Mouse (Mus musculus): ENCODE measurements around the gene Mtap. TPM values are rescaled to one million over a fixed set of nuclear protein-coding genes. Genes with fewer than 3 reads are reported as not detected.
A peak's percentile ranks its signal among the peaks of the same experiment; 100 is the strongest.

Mtap gene
- total RNA-seq (2015) (41.1 and 44.2 TPM in 2 replicates), total RNA-seq (2017) (34.5 and 37.0 TPM in 2 replicates)

DNA sequence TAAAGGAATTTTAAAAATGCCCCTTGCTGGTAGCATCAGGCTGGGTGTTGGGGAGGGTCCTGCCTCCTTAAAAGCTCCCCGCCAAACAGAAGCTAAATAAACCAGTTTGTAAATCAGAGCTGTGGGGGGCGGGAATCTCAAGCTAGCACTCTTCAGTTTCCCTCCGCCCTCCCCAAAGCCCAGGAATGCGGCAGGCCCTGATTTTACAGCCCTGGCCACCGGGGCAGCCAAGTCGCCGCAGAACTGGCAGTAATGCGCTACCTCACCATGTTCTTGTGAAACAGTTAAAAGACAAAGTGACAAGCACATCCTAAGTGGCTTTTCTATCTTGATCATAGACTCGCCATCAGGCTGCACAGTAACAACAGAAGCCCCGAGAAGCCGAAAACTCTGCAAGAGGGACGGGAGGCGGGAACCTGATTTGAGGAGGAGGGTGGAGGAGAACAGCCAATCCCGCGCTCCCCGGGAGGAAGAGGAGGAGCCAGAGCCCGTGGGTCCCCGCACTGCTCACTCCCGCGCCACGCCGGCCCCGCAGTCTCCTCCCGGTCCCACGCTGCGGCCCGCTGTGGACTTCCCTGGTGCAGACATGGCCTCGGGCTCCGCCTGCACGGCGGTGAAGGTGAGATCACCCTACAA is at the start of gene Mtap:
Gene Mtap, plus strand, starts transcription at position 217 of the 636 bp plus-strand sequence.
- ATAC-seq (replicated peaks; ENCODE audit: poor library complexity), result peak; percentile 79

DNA sequence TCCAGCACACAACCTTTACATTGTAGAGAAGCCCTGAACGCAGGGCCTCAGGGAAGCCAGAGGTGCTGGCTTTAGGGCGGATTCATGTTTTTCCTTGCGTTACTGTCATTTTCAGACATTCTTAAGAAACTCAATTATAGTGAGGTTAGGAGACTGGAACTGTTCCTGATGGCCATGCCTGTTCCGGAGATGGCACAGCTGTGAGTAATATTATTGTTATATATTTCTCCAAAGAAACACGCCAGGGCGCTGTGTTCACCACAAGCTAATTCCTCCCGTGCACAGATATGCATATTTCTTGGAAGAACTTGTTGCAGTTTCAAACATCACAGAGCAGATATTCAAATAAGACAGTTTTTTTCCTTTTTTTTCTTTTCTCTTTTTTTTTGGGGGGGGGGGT is 47.8 kb upstream of the Mtap start:
- ATAC-seq (replicated peaks; ENCODE audit: poor library complexity), result no peak

DNA sequence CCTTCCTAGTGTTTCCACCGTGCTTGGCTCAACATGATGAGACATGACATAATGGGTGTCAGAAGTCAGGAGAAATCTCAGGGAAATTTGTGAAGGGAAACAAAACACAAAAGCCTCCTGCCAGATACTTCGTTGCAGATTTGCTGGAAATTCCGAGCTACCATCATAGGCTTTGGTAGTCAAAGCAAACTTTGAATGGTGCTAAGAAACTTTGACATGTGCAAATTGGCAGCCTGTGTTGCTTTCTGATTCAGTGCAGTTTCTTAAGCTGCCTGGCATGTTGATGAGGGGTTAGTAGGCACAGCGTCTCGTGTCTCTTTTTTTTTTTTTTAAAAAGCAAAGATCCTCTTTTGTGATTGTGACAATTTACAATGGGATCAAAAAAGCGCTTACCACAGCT is 46.7 kb upstream of the Mtap start:
- no peak for ATAC-seq (replicated peaks; ENCODE audit: poor library complexity)

DNA sequence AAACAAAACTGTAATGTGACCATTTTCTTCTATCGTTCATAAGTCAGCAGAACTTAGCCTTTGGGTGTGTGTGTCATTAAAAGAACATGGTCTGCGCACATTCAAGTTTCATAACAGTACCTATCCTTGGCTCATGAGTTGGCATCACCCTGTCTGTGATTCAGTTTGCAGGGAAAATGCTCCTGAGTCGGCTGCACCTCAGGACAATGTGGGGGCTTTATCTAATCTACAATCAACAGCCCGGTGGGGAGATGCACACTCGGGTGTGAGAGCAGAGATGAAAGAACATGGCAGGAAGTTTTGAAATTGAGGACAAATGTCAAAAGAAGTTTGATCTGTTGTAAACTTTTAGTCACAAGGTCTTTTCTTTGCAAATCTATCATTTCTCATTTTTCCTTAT is 44.8 kb upstream of the Mtap start:
- ATAC-seq (replicated peaks; ENCODE audit: poor library complexity), result no peak

DNA sequence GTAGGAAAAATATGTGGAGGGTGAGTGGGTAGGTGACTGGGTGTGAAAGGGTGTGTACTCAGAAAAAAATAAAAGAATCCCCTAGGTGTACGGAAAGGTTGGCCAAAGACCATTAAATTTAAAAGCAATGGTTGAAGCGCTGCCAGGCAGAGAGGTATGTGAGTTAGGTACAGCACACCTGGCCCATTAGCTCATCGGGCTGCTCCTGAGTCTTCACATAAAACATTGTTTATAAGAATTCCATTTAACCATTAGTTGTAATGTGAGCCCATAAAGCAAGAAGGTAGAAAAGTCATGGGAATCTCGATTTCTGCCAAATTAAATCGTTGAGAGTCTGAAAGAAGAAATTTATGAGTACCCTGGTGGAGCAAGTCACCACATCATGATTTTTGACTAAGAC is 42.1 kb upstream of the Mtap start:
- no peak for ATAC-seq (replicated peaks; ENCODE audit: poor library complexity)

DNA sequence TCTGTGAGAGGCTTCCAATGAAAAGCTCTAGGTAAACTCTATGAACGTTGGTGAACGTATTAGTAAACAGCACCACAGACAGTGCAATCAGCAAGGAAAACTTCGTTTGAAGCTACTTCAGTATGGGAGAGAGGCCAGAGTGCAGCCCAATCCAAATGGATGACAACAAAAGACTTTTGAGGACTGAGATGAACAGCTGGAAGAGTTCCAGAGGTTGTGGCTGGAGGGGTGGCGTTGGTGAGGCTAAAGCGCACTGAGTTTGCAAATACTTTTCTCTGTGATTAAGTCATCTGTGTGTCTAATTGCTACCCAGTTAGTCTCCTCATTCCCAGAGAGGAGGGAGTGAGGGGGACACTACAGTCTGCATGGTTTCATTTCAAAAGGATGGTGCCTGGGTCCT is 38.7 kb upstream of the Mtap start:
- ATAC-seq (replicated peaks; ENCODE audit: poor library complexity), result no peak

DNA sequence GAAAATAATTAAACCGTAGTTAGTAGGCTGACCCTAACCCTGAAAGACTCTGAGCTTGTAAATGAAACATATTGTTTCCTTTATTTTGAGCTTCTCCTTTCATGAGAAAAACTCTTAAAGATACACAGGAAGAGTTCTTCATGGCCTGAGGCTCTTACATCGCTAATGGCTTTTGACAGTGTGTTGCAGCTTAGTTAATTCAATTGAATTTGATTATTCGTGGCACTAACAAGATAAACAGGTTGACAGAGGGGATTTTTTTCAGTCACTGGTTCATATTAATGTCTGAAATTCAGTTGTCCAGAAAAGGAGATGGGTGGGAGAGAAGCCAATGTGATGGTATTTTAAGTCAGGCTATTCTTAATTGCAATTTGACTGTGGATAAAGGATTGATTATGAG is 35.6 kb upstream of the Mtap start:
- ATAC-seq (replicated peaks; ENCODE audit: poor library complexity), result no peak

DNA sequence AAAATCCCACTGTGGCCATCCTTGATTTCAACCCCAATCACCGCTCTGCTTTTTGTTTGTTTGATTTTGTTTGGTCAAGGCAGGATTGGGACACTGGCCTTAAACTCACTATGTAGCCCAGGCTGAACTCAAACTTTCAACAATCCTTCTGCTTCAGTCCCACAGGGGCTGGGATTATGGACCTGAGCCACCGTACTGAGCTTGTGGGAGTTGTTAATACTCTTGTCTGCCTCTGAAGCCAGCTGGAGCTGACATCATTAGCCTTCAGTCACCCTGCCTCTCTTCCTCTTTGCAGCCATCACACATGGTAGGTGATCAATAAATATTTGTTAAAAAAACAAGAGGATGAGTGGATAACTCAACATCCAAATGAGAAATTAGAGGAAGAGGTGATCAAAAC is 34.6 kb upstream of the Mtap start:
- no peak for ATAC-seq (replicated peaks; ENCODE audit: poor library complexity)

DNA sequence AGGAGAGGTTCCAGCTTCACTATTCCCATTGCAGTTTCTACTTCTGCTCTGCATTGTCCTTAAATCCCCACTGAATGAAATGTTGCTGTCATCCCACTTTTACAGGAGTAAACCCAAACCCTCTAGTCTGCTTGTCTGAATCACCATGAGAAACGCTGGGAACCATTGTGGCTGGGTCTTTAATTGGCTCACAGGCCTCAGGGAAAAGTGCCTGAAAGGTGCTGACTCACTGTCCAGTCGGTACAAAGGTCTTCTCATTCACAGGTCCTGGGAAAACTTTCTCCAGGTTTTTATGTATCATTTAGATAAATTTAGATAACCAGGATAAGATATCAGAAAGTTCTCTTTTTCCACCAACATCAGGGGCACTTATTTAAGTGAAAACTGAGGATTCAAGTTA is 31.4 kb upstream of the Mtap start:
- ATAC-seq (replicated peaks; ENCODE audit: poor library complexity), result no peak

DNA sequence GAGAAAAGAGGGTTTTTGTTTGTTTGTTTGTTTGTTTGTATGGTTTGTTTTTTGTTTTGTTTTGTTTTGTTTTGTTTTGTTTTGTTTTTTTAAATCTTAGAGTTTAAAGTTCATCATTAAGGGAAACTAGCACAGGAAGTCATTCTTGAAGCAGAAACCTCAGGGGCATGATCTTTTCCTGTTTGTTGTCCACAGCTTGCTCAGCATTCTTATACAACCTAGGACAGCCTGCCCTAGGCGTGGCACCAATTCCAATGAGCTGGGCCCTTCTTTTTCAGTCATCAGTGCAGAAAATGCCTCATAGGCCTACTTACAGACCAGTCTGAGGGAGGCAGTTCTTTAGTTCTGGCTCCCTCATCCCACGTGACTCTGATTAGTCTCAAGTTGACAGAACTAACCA is 30.4 kb upstream of the Mtap start:
- no peak for ATAC-seq (replicated peaks; ENCODE audit: poor library complexity)

DNA sequence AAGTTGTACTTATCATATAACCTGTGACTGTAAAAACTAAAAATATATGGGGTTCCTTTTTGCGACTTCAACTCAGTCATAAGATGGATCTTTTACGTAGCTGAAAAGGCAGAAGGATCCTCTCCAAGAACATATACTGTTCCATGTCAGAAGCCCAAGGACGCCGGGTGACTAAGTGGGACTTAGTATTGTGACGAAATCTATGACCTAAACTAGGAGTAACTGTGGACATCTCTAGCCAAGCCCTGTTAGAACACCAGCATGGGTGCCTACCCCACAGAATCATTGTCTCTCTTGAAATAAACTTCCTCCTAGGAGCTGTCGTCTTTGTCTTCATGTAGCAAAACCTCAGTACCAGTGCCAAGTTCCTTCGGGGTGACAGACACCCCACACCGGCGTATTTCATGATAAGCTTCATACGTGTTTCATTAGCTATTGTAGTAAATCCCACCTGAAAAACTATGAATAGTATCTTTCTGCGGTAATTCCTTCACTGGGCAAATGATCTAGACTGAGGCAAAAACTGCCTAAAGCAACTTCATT is 24.7 kb upstream of the Mtap start:
- ATAC-seq (replicated peaks; ENCODE audit: poor library complexity), result peak; percentile 71

DNA sequence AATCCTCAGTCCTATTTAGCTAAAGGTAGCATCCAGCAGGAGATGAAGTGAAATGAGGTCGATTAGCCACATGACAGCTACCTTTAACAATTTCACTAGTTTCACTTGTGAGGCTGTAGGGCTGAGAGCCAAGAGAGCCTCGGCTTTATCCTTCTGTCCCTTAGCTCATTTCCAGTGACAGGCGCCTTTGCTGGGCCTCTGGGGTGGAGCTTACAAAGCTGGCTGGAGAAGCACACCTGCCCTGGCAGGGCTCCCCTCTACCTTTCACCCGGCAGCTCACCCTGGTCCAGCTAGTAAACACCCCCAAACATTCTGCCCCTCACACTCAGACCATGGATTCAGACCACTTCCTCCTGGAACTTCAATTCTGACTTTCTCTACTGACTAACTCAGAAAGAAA is 24.1 kb upstream of the Mtap start:
- ATAC-seq (replicated peaks; ENCODE audit: poor library complexity), result peak; percentile 63

DNA sequence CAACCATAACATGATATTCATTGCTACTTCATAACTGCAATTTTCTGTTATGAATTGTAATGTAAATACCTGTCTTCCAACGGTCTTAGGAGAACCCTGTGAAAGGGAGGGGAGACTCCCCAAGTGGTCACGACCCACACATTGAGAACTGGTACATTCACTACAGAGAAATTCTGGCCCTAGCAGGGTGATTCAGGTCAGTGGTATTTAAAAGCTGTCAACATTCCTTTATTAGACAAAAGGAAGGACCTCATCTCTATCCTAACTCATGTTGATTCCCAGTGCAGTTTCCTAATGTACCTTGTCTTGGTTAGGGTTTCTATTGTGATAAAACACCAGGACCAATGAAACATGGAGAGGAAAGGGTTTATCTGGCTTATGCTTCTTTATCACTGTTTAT is 20.9 kb upstream of the Mtap start:
- no peak for ATAC-seq (replicated peaks; ENCODE audit: poor library complexity)

DNA sequence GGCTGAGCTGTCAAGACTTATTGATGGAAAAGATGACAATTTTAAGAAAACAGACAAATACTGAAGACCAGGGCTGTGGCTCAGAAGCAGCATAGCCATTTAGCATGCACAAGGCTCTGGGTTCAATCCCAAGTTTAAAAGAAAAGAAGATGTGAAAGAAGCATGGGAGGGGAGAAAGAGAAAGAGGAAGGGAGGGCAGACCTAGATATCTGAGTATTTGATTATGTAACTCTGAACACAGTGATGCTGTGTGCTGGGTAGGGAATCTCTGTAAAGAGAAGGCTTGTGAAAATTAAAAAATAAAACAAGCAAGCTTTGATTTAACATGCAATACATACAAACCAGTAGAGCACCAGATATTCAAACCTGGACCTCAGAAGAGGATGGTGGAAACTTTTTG is 17.0 kb upstream of the Mtap start:
- peak; percentile 68 for ATAC-seq (replicated peaks; ENCODE audit: poor library complexity)

DNA sequence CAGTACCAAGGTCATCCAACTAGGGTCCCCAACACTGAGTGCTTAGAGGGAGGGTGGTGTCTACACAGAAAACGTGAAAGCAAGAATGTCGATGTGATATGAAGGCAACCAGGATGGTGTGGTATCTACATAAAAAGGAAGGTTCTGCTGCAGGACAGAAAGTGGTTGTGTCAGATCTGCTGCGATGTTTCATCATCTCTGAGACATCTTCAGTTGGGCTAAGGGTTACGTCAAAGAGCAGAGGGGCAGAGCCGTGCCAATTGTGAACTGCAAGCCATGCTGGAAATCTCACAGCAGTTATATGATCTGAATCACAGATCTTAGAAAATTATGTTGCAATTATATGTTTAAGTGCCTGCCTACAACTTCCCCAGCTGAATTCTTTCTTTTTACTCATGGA is 16.6 kb upstream of the Mtap start:
- peak; percentile 93 for ATAC-seq (replicated peaks; ENCODE audit: poor library complexity)

DNA sequence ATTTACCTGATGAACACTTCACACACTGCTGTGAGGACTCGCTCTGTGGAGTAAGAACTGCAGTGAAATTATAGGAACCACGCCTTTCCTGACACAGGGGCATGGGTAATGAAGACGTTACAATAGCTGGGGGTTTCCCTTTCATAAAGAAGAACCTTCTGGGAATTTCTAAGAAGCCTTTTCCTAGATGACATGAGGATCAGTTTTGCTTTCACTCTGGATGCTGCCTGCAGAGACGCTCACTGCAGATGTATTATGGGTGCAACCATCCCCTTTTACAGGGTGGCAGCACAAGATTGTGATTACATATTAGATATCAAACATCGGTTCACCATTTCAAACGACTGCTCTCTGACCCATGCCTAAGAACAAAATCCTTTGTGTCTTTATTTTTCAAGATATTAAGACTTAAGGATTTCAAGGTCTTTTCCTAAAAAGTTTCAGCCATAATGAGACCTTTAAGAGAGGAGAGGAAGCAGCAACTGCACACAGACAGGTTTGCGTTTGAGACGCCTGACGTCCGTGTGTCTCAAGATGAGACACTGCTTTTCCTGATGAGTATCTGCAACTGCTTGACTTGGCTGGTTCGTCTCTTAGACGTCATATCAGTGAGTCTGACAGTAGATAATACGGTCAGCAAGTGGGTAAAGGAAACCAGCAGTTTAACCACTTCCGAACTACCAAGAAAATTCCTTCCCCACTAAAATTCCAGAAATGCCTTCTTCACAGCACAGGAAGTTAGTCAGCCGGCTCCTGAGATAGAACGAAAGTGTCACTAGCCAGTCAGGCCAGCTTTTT is 13.3 kb upstream of the Mtap start:
- no peak for ATAC-seq (replicated peaks; ENCODE audit: poor library complexity)

DNA sequence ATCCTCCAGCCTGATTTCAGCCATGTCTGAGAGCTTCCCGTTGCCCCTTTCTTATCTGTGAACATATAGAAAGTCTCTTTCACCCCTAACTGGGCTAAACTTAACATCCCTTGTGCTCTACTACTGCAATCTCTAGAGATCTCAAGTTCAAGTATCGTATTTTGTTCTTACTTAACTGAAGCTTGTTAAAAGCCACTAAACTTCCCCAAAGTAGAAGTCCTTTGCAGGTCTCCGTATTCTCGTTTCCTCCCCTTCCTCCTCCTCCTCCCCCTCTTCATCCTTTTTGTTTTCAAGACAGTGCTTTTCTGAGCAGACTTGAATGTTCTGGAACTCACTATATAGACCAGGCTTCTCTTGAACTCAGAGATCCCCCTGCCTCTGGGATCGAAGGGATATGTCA is 9.2 kb upstream of the Mtap start:
- ATAC-seq (replicated peaks; ENCODE audit: poor library complexity), result 0 out of 2 replicates have a peak, but pooled peaks have one; percentile 1

DNA sequence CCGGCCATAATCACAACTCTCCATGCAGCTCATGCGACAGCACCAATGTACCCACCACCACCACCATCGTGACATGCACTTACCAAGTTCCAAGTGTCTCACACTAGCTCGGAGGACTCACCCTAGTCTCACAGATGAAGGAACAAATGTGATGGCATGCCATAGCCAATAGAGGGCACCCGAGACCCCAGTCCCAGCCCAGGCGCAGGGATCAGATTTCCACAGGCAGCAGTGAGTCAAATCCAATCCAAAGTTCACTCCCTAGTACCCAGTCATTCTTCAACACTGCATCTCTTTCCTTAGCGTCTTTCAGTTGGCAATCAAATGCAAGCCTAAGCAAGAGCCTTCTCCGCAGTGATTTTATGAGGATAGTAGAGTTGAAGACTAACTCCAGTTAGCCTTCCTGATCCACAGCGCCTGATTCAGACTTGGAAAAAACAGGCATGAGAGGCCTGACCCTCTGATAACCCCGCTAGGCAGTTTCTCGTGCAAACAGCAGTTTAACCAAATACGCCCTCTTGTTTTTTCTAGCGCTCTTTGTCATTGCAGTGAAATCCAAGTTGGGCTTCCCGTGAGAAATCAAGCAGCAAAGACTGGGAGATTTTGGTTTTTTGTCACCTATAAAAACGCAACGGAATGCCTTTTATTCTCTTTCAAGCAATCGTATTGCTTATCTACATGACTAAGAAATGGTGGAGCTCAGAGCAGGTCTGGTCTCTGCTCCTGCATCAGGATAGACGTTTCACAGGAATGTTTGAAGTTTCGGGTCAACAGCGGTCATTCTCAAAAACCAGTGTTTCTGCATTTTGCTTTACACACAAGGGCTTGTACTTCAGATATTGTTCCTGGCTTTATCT is 8.6 kb upstream of the Mtap start:
- ATAC-seq (replicated peaks; ENCODE audit: poor library complexity), result peak; percentile 81

DNA sequence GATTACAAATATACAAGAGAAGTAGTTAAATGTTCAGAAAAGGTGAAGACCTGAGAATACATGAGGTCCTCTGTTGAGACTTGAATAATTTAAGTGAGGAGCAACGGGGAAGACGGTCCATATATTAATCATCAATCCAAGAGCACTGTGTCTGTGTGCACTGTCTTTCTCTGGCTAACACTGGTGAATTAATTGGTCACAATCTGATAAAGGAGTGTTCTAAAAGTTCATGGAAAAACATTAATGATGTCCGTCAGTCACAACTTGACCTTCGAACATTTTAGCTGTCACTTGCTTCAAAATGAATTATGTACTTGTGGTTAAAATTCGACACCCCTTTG is 8.0 kb upstream of the Mtap start:
- ATAC-seq (replicated peaks; ENCODE audit: poor library complexity), result no peak

DNA sequence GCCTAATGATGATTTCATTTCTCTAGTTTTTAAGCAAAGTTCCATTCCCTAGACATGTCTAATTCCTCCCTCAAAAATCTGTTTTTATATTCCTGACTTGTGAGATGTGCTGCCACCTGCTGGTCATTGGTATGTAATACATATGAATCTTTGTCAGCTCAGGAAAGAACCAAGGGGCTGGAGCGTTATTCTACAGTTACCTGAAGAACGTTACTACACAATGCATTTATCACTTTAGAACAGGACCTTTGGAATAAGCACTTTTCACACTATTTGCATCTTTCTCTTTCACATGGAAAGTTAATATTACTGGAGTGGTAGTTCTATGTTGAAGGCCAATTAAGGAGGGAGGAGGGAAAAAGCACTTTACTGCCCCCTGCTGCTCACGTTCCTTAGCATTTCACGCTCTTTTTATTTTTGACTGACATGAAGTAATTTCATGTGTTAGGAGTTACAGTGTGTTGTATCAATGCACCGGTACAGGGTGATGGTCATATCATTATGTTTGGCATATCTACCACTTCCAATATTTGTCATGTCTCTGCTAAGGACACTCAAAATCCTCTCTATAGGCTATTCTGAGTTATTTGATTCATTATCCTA is 7.5 kb upstream of the Mtap start:
- peak; percentile 75 for ATAC-seq (replicated peaks; ENCODE audit: poor library complexity)

DNA sequence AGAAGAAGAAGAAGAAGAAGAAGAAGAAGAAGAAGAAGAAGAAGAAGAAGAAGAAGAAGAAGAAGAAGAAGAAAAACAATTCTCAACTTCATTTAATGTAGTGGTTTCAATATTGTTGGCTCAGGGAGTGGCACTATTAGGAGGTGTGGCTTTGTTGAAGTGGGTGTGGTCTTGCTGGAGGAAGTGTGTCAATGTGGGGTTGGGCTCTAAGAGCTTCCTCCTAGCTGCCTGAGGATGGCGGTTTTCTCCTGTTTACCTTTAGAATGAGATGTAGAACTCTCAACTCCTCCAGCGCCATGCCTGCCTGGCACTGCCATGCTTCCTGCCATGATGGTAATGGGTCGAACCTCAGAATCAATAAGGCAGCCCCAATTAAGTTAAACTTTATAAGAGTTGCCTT is 5.1 kb upstream of the Mtap start:
- peak; percentile 27; the same call in 1 of the 2 replicates for ATAC-seq (replicated peaks; ENCODE audit: poor library complexity)
